Mouse (Mus musculus) lung, adult 2 months (tissue): ENCODE measurements around the gene Mst1.

Source experiments
- CTCF ChIP-seq: fragments of 200-500 bp; IDR thresholded peaks from 2 replicates; pipeline ENCODE4 v1.5.1; 2011; ENCODE audit warnings: mild to moderate bottlenecking, low read length, control low read depth; ENCODE audit not compliant: insufficient read depth
- POLR2A ChIP-seq: fragments of 200-500 bp; IDR thresholded peaks from 2 replicates; pipeline ENCODE4 v1.6.1; 2011; ENCODE audit warnings: low read depth, mild to moderate bottlenecking, control low read depth, low read length, borderline replicate concordance; ENCODE audit errors: extremely low read depth

DNA sequence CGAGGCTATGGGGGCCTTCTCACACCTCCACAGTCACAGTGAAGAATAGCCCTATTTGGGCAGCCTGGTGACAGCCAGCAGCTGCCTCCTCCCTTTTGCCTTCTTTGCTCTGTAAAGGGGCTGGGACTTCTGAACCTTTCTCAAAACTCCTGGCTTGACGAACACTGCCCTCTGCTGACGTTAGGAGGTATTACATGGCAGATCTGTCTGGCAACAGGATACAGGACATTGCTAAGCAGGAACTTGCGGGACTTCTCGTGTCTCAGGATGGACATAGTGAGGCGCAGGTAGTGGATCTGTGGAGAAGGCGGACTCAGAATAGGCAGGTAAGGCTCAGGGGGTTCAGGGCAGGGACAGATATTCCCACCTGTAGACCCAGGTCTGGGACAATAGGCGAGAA, 12.3 kb upstream of the Mst1 start:
- TF ChIP-seq CTCF (peak; percentile 83), POLR2A (no peak)
